Mouse (Mus musculus): ENCODE measurements around the gene Akap12.

Gene Akap12

GRCm38 (mm10) chr10:4391851-4392250 lies 125.7 kb downstream of the Akap12 start:
- DNase-seq (ENCODE audit: extremely low spot score, low read depth, low spot score), result no peak

GRCm38 (mm10) chr10:4395321-4395720 lies 129.1 kb downstream of the Akap12 start:
- DNase-seq (ENCODE audit: extremely low spot score, low read depth, low spot score), result no peak

- no peak for DNase-seq (ENCODE audit: extremely low spot score, low read depth, low spot score)
Observed at GRCm38 (mm10) chr10:4398058-4398457, 131.9 kb downstream of the Akap12 start.

DNA sequence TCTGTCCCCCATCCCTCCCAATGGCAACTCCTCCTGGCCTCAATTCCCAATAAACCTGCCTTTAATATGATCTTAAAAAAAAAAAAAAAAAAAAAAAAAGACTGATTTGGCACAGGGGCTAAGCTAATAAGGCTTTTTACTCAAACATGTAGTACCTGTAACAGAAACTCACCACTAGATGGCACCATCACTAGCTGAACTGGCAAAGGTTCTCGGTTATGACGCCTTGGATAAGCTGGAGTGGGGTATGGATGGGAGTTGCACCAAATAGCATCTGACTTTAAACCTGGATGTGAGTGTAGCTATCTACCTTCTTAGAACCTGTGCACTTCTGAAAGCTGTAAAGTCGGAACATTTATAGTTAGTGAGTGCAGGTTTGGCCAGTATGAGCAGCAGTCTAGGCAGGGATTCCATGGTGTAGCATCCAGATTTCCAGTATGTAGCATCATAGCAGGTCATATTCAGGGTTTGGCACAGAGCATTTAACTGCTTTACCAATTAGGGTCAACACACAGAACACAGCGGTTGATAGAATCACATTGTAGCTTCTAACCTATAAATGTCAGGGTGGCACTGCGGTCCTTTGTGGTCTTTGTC lies 138.8 kb downstream of the Akap12 start:
- no peak for DNase-seq (ENCODE audit: extremely low spot score, low read depth, low spot score)

DNA sequence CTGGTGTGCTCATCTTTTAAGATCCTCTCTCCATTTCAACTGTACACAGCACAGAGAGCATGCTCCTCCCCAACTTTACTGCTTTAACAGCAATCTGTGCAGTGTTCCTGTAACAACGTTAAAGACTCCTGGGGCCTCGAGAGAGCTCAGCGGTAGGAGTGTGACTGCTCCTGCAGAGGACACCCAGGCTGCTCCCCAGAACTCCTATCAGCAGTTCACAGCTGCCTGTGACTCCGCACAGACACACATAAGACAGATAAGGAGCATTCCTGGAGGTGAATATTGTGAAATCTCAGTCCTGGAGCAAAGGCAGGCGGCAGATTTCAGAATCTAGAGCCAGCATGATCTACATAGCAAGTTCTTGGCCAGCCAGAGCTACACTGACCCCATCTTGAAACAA lies 139.3 kb downstream of the Akap12 start:
- DNase-seq (ENCODE audit: extremely low spot score, low read depth, low spot score), result no peak

- DNase-seq (ENCODE audit: extremely low spot score, low read depth, low spot score), result no peak
Observed at GRCm38 (mm10) chr10:4407191-4407590, 141.0 kb downstream of the Akap12 start.
